Mouse (Mus musculus): ENCODE measurements around the gene Cdkl1.

The Cdkl1 gene

GRCm38 (mm10) chr12:69790530-69791505, at the start of gene Cdkl1:
TSS of gene Cdkl1 (minus strand) at chr12:69791267.
- DNase-seq (ENCODE audit: low read depth, low spot score), result peak; percentile 20

- DNase-seq (ENCODE audit: low read depth, low spot score), result no peak
Observed at GRCm38 (mm10) chr12:69838376-69838775, 47.3 kb upstream of the Cdkl1 start.

GRCm38 (mm10) chr12:69833982-69834604, 43.0 kb upstream of the Cdkl1 start:
- DNase-seq (ENCODE audit: low read depth, low spot score), result no peak

GRCm38 (mm10) chr12:69831239-69831910, 40.3 kb upstream of the Cdkl1 start:
- no peak for DNase-seq (ENCODE audit: low read depth, low spot score)

GRCm38 (mm10) chr12:69828214-69828613, 37.1 kb upstream of the Cdkl1 start:
- peak; percentile 73 for DNase-seq (ENCODE audit: low read depth, low spot score)

GRCm38 (mm10) chr12:69824881-69825597, 34.0 kb upstream of the Cdkl1 start:
- no peak for DNase-seq (ENCODE audit: low read depth, low spot score)

DNA sequence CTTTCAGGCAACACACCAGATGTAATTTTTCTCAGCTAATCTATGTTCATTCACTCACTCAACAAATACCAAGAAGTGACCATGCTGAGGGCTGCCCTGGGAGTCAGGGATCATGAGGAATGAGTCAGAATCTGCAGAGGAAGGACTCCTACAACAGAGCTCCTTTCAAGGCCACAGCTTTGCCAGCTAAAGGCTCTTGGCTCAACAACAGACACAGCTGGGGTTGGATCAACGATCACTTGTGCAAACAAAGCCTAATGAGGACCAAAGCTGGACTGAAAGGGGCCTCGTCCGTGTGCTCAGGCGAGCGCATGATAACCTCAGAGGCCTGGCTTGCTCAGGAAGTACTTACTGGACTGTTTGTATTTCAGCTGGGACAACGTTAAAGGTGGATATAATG, 23.2 kb upstream of the Cdkl1 start:
- DNase-seq (ENCODE audit: low read depth, low spot score), result no peak

DNA sequence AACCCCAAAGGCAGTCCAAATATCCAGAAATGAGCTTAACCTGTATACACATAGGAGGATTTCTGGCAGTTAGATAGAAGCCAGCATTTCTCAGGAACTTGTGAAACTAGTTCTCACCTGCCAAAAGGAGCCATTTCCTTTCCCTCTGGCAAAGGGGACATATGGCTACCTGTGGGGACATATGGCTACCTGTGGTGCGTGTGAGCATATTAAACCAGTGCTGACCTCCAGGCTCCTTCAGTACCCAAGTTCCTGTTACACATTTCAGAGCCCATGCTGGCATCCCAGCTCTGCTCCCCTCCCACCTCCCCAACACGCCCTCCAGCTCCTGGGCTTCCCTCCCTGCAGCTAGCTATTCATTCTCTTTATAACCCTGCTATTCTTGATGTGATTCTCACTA, 22.5 kb upstream of the Cdkl1 start:
- DNase-seq (ENCODE audit: low read depth, low spot score), result no peak

DNA sequence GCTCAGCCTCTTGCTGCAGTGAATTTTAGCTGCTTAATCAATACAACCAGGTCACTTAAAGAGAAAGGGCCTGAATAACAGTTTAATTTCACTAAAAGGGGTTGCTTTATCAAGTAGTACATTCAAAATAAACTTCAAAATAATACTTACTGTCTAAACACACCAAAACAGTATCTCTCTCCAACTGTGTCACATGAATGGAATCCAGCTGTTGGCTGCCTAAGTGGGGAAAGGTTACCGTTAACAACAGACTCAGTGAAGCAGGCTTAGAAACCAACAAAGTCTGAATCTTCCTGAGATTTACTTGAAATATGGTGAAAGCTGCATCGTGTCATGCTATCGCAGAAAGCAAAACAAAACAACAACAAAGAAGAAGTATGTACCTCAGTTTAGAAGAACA, 21.9 kb upstream of the Cdkl1 start:
- no peak for DNase-seq (ENCODE audit: low read depth, low spot score)

DNA sequence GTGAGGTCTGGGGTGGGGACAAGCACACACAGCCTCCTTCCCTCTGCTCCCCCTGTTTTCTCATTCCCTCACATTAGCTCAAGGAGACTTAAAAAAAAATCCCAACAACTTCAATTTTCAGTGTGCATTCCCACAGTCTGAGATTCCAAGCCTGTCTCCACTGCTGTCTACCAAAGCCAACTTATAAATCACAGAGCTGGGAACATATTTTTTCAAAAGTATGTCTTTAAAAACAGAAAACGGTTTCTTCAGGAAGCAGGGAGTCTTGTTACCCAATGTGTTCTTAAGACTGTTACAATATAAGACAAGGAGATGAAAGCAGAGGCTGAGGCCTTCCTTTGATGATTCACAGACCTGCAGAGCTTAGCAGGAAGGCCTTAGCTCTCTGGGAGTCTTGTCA, 20.9 kb upstream of the Cdkl1 start:
- DNase-seq (ENCODE audit: low read depth, low spot score), result no peak

- DNase-seq (ENCODE audit: low read depth, low spot score), result no peak
Observed at GRCm38 (mm10) chr12:69809439-69809838, 18.4 kb upstream of the Cdkl1 start.

GRCm38 (mm10) chr12:69807399-69807985, 16.4 kb upstream of the Cdkl1 start:
- DNase-seq (ENCODE audit: low read depth, low spot score), result peak; percentile 19

DNA sequence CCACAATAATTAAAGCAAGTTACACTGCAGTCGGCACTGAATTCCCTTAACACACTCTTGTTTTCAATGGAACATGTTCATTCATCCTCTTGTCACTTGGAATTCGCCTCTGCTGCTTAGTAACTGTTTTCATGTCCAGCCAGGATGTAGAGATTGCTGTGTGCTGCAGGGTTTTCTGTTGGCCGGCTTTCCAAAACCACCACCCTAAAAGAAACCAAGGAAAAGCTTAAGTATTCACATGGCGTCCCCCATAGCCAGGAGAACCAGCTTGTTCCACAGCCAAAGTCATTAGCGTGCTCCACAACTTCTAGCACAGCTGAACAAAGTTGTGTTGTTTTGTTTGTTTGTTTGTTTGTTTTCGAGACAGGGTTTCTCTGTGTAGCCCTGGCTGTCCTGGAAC, 14.1 kb upstream of the Cdkl1 start:
- no peak for DNase-seq (ENCODE audit: low read depth, low spot score)

GRCm38 (mm10) chr12:69804393-69805070, 13.5 kb upstream of the Cdkl1 start:
- DNase-seq (ENCODE audit: low read depth, low spot score), result no peak

- DNase-seq (ENCODE audit: low read depth, low spot score), result no peak
Observed at GRCm38 (mm10) chr12:69803196-69803595, 12.1 kb upstream of the Cdkl1 start.

- no peak for DNase-seq (ENCODE audit: low read depth, low spot score)
Observed at GRCm38 (mm10) chr12:69800586-69800985, 9.5 kb upstream of the Cdkl1 start.

DNA sequence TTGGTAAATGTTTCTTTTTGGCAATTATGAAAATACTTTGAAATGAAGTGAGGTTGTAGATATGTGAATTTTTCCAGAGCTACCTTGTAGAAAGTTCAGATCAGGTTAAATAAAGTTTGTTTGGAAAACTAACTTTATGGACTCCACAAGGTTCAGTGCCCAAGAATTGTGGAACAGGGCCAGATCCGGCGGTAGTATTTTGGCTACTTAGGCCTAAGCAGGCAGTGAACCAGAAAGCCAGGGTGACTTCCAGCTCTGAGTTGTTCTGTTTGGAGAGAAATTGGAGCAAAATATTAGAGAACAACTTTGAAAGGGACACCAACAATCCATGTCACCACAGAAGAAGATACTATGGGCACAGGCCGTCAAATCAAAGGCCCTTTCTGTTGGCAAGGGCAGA, 5.2 kb upstream of the Cdkl1 start:
- no peak for DNase-seq (ENCODE audit: low read depth, low spot score)

GRCm38 (mm10) chr12:69789766-69790529, 1.1 kb downstream of the Cdkl1 start:
- DNase-seq (ENCODE audit: low read depth, low spot score), result no peak

GRCm38 (mm10) chr12:69788380-69788779, 2.7 kb downstream of the Cdkl1 start:
- DNase-seq (ENCODE audit: low read depth, low spot score), result no peak

DNA sequence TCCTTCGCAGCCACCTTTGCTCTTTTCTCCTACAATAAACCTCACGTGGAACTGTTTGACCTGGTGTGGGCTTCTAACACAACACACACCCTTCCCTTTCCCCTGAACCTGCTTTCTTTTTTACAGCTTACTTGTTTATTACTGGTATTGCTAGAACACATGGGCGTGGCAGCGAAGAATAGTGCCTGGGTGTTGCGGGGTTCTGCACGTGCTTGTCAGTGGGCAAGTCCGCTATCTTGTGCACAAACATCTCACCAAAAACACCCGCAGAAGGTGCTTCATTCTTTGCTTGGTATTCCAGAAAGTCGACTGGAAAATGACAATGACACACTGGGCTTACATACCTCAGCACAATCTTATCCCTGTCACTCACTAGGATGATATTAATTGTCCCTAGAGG, 5.6 kb downstream of the Cdkl1 start:
- DNase-seq (ENCODE audit: low read depth, low spot score), result no peak

Measured in ES-CJ7 (cell line).